Mouse (Mus musculus): ENCODE measurements at regions not wholly inside any gene's neighbourhood (a gene's known extent, or its start where the extent isn't known, plus 50 kb on each side); places are given as distances from the start of the nearest gene placed in this dataset.

DNA sequence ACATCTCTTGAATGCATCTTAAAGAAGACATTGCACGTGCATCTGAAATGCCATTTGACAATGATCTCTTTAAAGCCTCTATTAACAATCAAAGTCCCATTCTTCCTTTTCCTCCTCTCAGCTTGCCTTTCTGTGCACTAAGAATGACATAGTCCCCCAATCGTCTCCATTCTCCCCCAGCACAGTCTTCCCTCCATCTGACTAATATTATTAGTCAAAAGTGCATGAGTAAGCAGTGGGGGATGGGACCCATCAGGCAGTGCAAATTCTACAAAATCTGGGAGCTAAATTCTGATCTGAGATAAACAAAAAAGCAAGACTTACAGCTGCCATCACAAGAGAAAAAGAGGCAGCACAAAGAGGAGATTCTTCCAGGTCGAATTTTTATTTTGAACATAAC, 475.0 kb downstream of the Efnb2 start:
- Histone ChIP-seq H3K4me1 (ENCODE audit: insufficient read depth, low read length) (0 out of 2 replicates have a peak, but pooled peaks cover 8% of the 10 kb centered on the region), H3K27me3 (ENCODE audit: insufficient read depth, low read length) (no peaks in the 10 kb centered on the region; the same call in 1 of the 2 replicates), H3K27ac (ENCODE audit: low read length) (no peak overlapping the region), H3K9ac (replicated peaks; ENCODE audit: low read length) (no peak overlapping the region), H3K9me3 (ENCODE audit: low read length) (no peaks in the 10 kb centered on the region), H3K4me2 (replicated peaks; ENCODE audit: low read depth, low read length) (no peak overlapping the region), H3K4me3 (ENCODE audit: low read length) (no peak overlapping the region), H3K36me3 (ENCODE audit: insufficient read depth, low read length) (no peaks in the 10 kb centered on the region)
- 77% methylated on average over 3 of the region's 3 CpGs for WGBS
- no peak for ATAC-seq (ENCODE audit: low FRiP score, low TSS enrichment)

DNA sequence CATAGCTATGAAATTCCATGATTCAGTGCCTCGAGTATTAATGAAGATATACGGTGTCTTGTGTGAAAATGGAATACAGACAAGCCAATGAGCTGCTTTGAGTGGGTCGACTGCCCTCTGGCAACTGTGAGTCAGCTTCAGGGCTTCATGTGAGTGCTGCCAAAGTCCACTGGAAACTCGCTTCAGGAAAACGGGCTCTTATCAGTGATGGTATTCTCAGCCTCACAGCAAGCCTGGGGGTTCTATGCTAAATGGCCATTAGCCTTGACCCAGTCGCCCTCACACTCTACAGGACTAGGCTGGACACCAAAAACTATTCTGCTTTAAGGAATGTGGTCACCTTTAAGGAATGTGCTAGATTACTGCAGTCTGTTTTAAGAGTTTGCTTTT, 477.8 kb downstream of the Efnb2 start:
- Histone ChIP-seq H3K9me3 (ENCODE audit: low read length) (no peaks in the 10 kb centered on the region), H3K36me3 (ENCODE audit: insufficient read depth, low read length) (no peaks in the 10 kb centered on the region), H3K4me1 (ENCODE audit: insufficient read depth, low read length) (0 out of 2 replicates have a peak, but pooled peaks cover 8% of the 10 kb centered on the region), H3K4me3 (ENCODE audit: low read length) (no peak overlapping the region), H3K9ac (replicated peaks; ENCODE audit: low read length) (no peak overlapping the region), H3K27ac (ENCODE audit: low read length) (no peak overlapping the region), H3K4me2 (replicated peaks; ENCODE audit: low read depth, low read length) (no peak overlapping the region), H3K27me3 (ENCODE audit: insufficient read depth, low read length) (peaks cover 3% of the 10 kb centered on the region; the same call in 1 of the 2 replicates)
- ATAC-seq (ENCODE audit: low FRiP score, low TSS enrichment), result peak; percentile 49; the same call in 1 of the 2 replicates
- 34% methylated on average over 6 of the region's 6 CpGs for WGBS

DNA sequence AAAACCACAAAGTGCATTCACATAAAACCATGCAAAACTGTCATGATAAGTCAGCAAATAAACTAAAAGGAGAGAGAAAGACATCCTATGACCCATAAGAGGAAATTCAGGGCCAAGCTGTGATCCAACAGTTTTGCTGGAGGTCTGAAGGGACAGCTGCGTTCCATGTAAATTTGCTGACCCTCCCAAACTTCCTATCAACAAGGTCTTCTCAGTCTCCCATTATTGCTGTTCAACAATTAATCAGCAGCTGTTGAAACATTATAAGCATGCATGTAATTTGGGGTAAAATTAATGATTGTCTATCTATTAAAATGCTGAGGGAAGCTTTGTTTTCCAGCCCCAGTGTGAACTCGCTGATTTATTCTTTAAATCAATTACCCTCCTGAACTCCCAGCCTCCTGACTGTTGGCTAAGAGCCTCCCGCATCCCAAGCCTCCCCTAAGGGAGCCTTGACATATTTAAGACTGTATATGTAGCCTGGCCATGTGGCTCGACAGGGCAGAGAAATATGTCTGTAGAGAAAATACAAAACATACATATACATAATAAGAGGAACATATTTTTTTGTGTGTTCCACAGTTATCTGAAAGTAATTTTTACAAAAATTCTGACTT, 478.3 kb downstream of the Efnb2 start:
- 32% methylated on average over 4 of the region's 4 CpGs for WGBS
- Histone ChIP-seq H3K4me1 (ENCODE audit: insufficient read depth, low read length) (0 out of 2 replicates have a peak, but pooled peaks cover 8% of the 10 kb centered on the region), H3K4me2 (replicated peaks; ENCODE audit: low read depth, low read length) (no peak overlapping the region), H3K36me3 (ENCODE audit: insufficient read depth, low read length) (no peaks in the 10 kb centered on the region), H3K4me3 (ENCODE audit: low read length) (no peak overlapping the region), H3K9me3 (ENCODE audit: low read length) (no peaks in the 10 kb centered on the region), H3K27me3 (ENCODE audit: insufficient read depth, low read length) (peaks cover 3% of the 10 kb centered on the region; the same call in 1 of the 2 replicates), H3K9ac (replicated peaks; ENCODE audit: low read length) (no peak overlapping the region), H3K27ac (ENCODE audit: low read length) (no peak overlapping the region)
- peak; percentile 94 for ATAC-seq (ENCODE audit: low FRiP score, low TSS enrichment)

DNA sequence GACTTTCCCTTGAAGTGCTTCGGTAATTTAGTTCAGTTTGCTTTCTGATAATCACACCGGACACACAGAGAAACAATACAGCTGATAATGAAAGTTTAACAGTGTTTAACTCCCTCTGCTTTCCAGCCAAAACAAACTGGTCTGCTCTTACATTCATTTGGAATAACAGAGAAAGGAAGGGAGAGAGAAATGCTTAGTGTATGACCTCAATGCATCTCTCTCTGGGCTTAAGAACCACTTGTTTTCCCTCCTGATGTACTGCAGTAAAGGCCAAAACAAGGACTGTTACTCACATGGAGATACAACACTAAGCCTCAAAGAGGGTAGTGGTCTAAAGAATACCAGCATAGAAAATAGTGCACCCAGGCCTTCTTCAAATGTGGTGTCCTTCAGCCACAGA, 478.9 kb downstream of the Efnb2 start:
- Histone ChIP-seq H3K4me2 (replicated peaks; ENCODE audit: low read depth, low read length) (no peak overlapping the region), H3K27me3 (ENCODE audit: insufficient read depth, low read length) (peaks cover 3% of the 10 kb centered on the region; the same call in 1 of the 2 replicates), H3K9me3 (ENCODE audit: low read length) (no peaks in the 10 kb centered on the region), H3K9ac (replicated peaks; ENCODE audit: low read length) (no peak overlapping the region), H3K36me3 (ENCODE audit: insufficient read depth, low read length) (no peaks in the 10 kb centered on the region), H3K4me1 (ENCODE audit: insufficient read depth, low read length) (0 out of 2 replicates have a peak, but pooled peaks cover 8% of the 10 kb centered on the region), H3K4me3 (ENCODE audit: low read length) (no peak overlapping the region), H3K27ac (ENCODE audit: low read length) (no peak overlapping the region)
- no peak for ATAC-seq (ENCODE audit: low FRiP score, low TSS enrichment)
- WGBS, result 40% methylated on average over 2 of the region's 2 CpGs

DNA sequence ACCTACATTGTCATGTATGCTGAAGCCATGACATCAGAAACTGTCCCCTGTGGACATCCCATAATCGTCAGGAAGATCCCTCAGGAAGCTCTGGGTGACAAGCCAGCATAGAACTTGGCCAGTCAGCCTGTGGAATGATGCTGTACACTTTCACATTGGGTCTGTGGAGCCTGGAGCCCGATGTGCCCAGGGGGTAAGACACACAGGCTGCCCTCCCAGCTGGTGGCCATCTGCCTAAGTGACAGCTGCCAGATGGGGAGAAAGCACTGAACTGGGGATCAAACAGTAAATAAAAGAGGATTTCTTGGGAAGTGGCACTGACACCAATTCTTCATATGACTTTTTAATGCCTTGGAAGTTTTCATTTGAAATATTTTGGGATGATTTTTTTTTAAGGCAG, 486.8 kb downstream of the Efnb2 start:
- ATAC-seq (ENCODE audit: low FRiP score, low TSS enrichment), result no peak
- Histone ChIP-seq H3K27me3 (ENCODE audit: insufficient read depth, low read length) (no peaks in the 10 kb centered on the region; the same call in 1 of the 2 replicates), H3K9me3 (ENCODE audit: low read length) (no peaks in the 10 kb centered on the region), H3K36me3 (ENCODE audit: insufficient read depth, low read length) (no peaks in the 10 kb centered on the region), H3K4me2 (replicated peaks; ENCODE audit: low read depth, low read length) (no peak overlapping the region), H3K4me1 (ENCODE audit: insufficient read depth, low read length) (no peaks in the 10 kb centered on the region), H3K27ac (ENCODE audit: low read length) (no peak overlapping the region), H3K4me3 (ENCODE audit: low read length) (no peak overlapping the region), H3K9ac (replicated peaks; ENCODE audit: low read length) (no peak overlapping the region)
- 51% methylated on average over 2 of the region's 2 CpGs for WGBS

DNA sequence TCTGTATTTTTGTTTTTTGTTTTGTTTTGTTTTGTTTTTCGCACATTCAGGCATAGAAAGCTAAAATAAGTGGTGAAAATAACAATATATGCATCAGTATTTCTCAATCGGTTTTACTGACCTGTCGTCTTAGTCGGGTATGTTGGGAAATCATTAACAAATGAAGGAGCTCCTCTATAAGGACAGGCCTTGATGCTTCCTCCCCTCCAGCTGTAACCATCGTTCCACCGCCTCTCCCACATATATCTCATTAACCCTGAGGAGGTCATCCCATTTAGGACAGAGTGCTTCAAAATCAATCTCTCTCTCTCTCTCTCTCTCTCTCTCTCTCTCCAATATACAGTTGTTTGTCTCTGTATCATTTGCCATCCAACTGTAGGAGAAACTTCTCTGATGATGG, 492.4 kb downstream of the Efnb2 start:
- Histone ChIP-seq H3K36me3 (ENCODE audit: insufficient read depth, low read length) (no peaks in the 10 kb centered on the region), H3K9me3 (ENCODE audit: low read length) (no peaks in the 10 kb centered on the region), H3K4me2 (replicated peaks; ENCODE audit: low read depth, low read length) (no peak overlapping the region), H3K4me1 (ENCODE audit: insufficient read depth, low read length) (no peaks in the 10 kb centered on the region), H3K27ac (ENCODE audit: low read length) (no peak overlapping the region), H3K4me3 (ENCODE audit: low read length) (no peak overlapping the region), H3K9ac (replicated peaks; ENCODE audit: low read length) (no peak overlapping the region), H3K27me3 (ENCODE audit: insufficient read depth, low read length) (no peaks in the 10 kb centered on the region; the same call in 1 of the 2 replicates)
- ATAC-seq (ENCODE audit: low FRiP score, low TSS enrichment), result peak; percentile 67; the same call in 1 of the 2 replicates
- WGBS, result 59% methylated on average over 6 of the region's 6 CpGs

DNA sequence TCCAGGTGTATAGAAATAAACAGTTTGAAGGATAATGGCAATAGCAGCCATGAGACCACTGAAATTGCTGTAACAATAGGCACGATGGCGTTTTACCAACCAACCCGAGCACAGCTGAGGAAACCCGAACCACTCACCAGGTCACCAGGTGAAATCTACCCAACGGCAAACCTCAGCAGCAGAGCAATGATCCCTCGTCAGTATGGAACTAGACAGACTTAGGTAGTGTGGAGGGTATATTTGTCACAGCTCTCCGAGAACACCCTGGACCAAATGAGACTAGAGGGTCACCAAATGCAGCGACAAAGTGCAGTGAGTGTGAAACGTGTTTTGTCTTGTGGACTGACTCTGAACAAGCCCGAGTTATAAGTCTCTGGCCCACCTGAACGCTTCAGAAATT, 492.8 kb downstream of the Efnb2 start:
- 70% methylated on average over 11 of the region's 11 CpGs for WGBS

DNA sequence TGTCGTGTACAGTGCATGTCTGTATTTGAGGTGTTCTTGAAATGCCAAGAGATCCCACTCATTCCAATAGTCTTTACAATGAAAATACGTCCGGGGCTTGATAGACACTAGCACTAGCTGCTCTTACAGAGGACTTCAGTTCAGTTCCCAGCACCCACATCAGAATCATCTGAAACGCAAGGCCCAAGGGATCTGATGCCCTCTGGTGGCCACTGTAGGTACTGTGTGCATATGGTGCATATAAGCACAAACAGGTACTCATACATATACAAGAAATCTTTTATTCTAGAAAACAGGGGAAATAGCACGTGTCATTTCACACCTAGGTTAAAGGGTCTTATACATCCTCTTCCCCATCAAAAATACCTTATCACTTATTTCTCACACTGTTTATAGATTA, 513.5 kb downstream of the Efnb2 start:
- Histone ChIP-seq H3K27me3 (ENCODE audit: insufficient read depth, low read length) (no peaks in the 10 kb centered on the region), H3K27ac (ENCODE audit: low read length) (no peak overlapping the region), H3K36me3 (ENCODE audit: insufficient read depth, low read length) (no peaks in the 10 kb centered on the region), H3K4me2 (replicated peaks; ENCODE audit: low read depth, low read length) (no peak overlapping the region), H3K4me1 (ENCODE audit: insufficient read depth, low read length) (no peaks in the 10 kb centered on the region), H3K9me3 (ENCODE audit: low read length) (peaks cover 4% of the 10 kb centered on the region), H3K9ac (replicated peaks; ENCODE audit: low read length) (no peak overlapping the region), H3K4me3 (ENCODE audit: low read length) (no peak overlapping the region)
- no peak for ATAC-seq (ENCODE audit: low FRiP score, low TSS enrichment)
- 97% methylated on average over 5 of the region's 5 CpGs for WGBS

More for the DNA sequence above, 492.8 kb downstream of the Efnb2 start:
- no peaks in the 10 kb centered on the region for H3K27me3 ChIP-seq (ENCODE audit: insufficient read depth, low read length)
- no peak for ATAC-seq (ENCODE audit: low FRiP score, low TSS enrichment)
- H3K36me3 ChIP-seq (ENCODE audit: insufficient read depth, low read length), result no peaks in the 10 kb centered on the region
- H3K9me3 ChIP-seq (ENCODE audit: low read length), result no peaks in the 10 kb centered on the region
- H3K4me1 ChIP-seq (ENCODE audit: insufficient read depth, low read length), result no peaks in the 10 kb centered on the region
- H3K4me3 ChIP-seq (ENCODE audit: low read length), result no peak overlapping the region
- H3K27ac ChIP-seq (ENCODE audit: low read length), result no peak overlapping the region
- H3K9ac ChIP-seq (replicated peaks; ENCODE audit: low read length), result no peak overlapping the region
- no peak overlapping the region for H3K4me2 ChIP-seq (replicated peaks; ENCODE audit: low read depth, low read length)

DNA sequence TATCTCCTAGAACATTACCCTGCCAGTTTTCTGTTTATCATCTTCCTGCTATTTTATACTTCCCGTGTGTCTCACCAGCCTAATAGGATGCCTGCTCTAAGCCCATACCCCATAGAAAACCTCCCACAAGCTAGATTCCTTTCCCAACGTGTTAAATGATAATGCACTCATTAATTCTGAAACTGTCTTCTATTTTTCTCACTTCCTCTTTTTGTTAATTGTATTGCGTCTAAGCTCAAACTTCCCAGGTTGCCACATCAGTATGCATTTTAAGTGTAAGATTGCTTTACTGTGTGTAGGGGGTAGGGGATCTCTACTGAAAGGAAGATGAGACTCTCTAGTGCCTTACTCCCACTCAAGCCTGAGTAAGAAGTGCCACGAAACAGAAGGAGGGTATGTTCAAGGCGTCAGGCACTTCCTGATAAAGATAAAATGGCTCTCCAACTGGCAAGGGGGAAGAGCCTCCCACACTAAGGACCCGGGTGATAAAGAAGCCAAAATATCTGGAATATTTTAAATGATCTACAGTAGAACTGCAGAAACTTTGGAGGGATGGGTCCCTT, 518.0 kb downstream of the Efnb2 start:
- Histone ChIP-seq H3K9me3 (ENCODE audit: low read length) (peaks cover 4% of the 10 kb centered on the region), H3K27ac (ENCODE audit: low read length) (no peak overlapping the region), H3K4me1 (ENCODE audit: insufficient read depth, low read length) (no peaks in the 10 kb centered on the region), H3K36me3 (ENCODE audit: insufficient read depth, low read length) (no peaks in the 10 kb centered on the region), H3K4me2 (replicated peaks; ENCODE audit: low read depth, low read length) (no peak overlapping the region), H3K27me3 (ENCODE audit: insufficient read depth, low read length) (no peaks in the 10 kb centered on the region), H3K4me3 (ENCODE audit: low read length) (no peak overlapping the region), H3K9ac (replicated peaks; ENCODE audit: low read length) (no peak overlapping the region)
- no peak for ATAC-seq (ENCODE audit: low FRiP score, low TSS enrichment)
- 37% methylated on average over 6 of the region's 6 CpGs for WGBS

DNA sequence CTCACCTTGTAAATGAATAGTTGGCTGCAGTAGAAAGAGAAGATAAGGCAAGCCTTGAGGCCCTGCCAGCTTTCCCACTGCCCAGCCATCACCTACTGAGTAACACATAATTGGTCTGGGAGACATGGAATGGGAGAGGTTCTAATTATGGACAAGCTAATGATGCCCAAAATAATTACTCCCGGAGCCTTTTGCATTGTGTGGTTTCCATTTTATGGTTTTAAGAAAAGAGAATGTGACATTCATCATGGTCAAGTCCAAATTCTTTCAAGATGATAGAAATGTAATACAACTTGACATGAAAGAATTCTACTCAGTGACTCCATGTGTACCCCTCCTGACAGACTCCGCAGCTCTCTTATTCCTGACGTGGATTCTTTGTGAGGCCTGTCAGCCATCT, 518.6 kb downstream of the Efnb2 start:
- WGBS, result 86% methylated on average over 3 of the region's 3 CpGs
- ATAC-seq (ENCODE audit: low FRiP score, low TSS enrichment), result no peak
- H3K36me3 ChIP-seq (ENCODE audit: insufficient read depth, low read length), result no peaks in the 10 kb centered on the region
- no peaks in the 10 kb centered on the region for H3K4me1 ChIP-seq (ENCODE audit: insufficient read depth, low read length)
- no peaks in the 10 kb centered on the region for H3K27me3 ChIP-seq (ENCODE audit: insufficient read depth, low read length)
- peaks cover 2% of the 10 kb centered on the region for H3K9me3 ChIP-seq (ENCODE audit: low read length)
- H3K4me3 ChIP-seq (ENCODE audit: low read length), result no peak overlapping the region
- no peak overlapping the region for H3K27ac ChIP-seq (ENCODE audit: low read length)
- H3K9ac ChIP-seq (replicated peaks; ENCODE audit: low read length), result no peak overlapping the region
- H3K4me2 ChIP-seq (replicated peaks; ENCODE audit: low read depth, low read length), result no peak overlapping the region
